Mouse (Mus musculus): ENCODE data around the gene Unc93b1. TPM values are rescaled to one million over a fixed set of nuclear protein-coding genes. Genes with fewer than 3 reads are reported as not detected.
A peak's percentile ranks its signal among the peaks of the same experiment; 100 is the strongest.

The Unc93b1 gene
- total RNA-seq (2017) = 628 and 632 TPM in 2 replicates

DNA sequence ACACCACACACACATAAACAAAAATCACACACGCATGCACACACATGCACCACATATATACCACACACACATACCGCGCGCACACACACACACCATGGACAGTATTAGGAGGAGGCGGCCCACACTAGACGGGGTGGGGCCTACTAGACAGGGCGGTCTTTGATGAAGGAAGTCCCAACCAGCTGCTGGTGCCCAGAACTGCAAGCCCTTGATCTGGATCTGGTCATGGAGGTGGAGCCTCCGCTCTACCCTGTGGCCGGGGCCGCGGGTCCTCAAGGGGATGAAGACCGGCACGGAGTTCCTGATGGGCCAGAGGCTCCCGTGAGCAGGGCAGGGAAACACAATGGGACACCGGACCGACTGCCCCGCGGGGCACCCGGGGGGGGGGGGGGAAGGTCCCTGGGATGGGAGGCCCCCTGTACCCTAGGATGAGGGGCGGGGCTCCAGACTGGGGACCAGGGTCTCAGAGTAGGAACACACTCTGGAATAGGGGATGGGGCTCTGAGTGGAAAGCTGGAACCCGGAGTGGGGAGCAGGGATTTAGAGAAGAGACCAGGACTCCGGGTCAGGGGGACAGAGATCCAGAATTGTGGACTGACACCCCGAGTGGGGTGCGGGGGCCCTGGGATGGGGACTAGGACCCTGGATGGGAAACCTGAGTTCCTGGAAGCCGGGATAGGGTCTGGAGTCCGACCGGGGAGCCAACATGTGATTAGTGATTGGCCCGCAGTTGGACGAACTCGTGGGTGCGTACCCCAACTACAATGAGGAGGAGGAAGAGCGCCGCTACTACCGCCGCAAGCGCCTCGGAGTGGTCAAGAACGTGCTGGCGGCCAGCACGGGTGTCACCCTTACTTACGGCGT, at the start of gene Unc93b1:
Gene Unc93b1 (plus strand): TSS at position 155 of the 864 bp plus-strand sequence.
- peak; percentile 89 for ATAC-seq (ENCODE audit: extremely low read depth, insufficient number of reproducible peaks, low FRiP score, poor library complexity, severe bottlenecking)

DNA sequence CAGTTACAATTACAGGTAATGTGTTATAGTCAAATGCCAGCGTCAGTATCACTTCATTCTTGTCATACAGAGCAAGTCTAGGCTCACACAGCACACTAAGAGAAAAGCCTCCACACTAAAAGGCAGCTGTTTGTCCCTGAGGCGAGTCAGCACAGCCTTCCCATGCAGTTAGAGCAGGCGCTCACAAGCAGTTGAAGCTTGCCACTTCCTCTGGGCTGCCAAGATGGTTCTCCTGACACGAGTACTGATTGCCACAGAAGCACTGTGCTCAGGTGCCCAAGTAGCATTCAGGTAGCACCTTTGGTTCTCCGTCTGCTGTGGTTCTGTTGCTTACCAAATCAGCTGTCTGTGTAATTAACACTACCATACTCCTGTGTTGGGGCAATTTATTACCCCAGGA, 45.9 kb upstream of the Unc93b1 start:
- ATAC-seq (ENCODE audit: extremely low read depth, insufficient number of reproducible peaks, low FRiP score, poor library complexity, severe bottlenecking) = no peak

DNA sequence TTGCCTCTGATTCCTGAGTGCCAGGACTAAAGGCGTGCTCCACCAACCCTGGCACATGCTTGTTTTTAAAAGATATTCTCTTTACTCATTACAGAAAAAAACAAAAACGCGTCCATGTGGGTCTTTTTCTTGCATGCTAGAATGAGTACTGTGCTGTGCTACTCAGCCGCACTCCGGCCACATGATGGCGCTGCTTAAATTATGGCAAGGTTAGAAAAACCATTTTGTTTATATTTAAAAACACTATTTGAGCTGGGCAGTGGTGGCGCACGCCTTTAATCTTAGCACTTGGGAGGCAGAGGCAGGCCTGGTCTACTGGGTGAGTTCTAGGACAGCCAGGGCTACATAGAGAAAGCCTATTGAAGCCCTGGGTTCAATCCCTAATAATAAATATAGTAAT, 44.8 kb upstream of the Unc93b1 start:
- ATAC-seq (ENCODE audit: extremely low read depth, insufficient number of reproducible peaks, low FRiP score, poor library complexity, severe bottlenecking) = no peak

DNA sequence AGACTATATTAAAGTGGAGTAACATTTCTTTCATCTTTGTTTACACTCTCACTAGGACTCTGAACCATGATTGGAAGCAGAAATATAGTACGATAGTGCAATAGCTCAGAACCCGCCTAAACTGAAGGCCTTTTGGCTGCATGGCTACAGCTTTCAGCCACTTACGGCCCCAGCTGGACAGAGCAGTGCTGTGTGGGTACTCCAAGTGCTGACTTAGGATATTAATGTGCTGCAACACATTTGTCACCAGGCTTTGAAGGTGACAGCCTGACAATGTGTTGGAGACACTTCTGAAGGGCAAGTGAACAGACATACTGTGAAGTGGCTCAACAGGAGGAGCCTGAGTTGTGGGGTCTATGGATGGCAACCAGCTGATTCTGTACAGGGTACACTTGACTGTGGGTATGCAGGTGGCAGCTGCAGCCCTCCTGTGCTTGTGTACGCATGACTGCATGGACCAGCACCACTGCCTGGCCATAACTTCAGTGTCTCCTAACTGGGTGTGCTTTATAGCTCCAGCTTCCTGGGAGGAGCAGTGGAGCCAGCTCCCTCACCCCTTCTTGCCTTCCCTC, 41.4 kb upstream of the Unc93b1 start:
- ATAC-seq (ENCODE audit: extremely low read depth, insufficient number of reproducible peaks, low FRiP score, poor library complexity, severe bottlenecking) = no peak

DNA sequence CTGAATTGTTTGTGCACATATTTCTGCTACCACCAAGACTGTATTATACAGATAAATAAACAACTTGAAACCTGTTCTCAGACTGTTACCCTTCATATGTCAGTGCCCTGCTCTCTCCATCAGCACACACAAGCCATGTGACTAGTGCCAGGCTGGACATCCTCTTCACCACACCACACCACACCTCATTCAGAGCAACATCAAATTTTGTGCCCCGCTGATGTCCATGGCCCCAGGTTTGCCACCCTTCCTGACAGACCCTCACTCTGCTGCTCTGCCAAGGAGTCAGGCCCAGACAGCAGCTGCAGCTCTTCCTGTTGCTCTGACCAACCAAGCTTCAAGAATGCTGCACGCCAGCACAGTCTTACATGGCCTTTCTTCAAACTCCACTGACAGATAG, 40.7 kb upstream of the Unc93b1 start:
- ATAC-seq (ENCODE audit: extremely low read depth, insufficient number of reproducible peaks, low FRiP score, poor library complexity, severe bottlenecking) = no peak

DNA sequence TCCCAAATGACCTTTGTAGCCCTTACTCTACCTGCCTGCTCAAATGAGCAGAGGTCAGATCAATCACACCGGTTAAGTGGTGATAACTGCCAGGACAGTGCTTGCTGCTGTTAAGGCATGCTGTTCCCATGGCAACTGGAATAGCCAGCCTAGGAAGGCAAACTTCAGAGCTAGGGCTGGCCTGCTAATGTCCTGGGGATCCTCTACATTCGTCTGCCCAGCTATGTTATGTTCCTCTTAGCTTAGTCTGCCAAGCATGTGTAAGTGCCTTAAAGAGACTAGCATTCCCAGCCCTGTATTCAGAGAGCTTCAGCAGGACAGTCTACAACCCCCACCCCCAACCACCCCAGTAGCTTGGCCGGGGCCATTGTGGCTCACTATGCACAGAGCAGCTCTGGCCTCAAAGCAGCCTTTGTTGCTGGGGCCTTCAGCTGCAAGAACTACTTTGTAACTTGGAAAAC, 39.8 kb upstream of the Unc93b1 start:
- ATAC-seq (ENCODE audit: extremely low read depth, insufficient number of reproducible peaks, low FRiP score, poor library complexity, severe bottlenecking) = no peak

DNA sequence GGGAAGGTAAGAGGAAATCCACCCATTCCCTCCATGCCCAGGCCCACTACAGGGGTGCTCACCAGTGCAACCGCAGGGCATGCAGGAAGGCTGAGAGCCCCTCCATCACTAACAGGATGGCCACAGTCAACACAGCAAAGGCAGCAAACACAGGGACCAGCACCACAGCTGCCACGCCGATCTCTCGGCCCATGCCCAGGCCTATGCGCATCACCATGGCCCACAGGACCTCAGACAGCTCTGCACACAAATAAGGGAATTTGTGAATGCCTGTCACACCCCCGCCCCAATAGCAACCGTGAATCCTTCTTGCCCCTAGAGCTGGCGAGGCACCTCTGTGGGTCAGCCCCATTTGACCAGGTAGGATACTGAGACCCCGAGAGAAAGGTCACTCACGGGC, 38.8 kb upstream of the Unc93b1 start:
- no peak for ATAC-seq (ENCODE audit: extremely low read depth, insufficient number of reproducible peaks, low FRiP score, poor library complexity, severe bottlenecking)

DNA sequence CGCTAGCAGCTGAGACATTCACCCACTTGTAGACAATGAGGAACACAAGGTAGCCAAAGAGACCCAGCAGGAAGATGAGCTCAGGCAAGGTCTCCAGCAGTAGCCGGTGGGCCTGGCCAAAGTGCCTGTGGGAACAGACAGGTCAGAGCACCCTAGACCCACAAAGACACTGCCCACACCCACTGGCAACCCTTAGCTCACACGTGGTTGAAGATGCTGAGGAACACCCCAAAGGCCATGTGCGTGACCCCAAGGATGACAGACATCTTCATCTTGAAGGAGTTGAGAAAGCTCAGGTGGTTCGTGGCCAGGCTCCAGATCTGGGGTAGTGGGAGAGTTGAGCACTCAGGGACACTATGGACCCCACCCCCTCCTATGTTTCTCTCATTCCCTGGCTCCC, 37.4 kb upstream of the Unc93b1 start:
- no peak for ATAC-seq (ENCODE audit: extremely low read depth, insufficient number of reproducible peaks, low FRiP score, poor library complexity, severe bottlenecking)

DNA sequence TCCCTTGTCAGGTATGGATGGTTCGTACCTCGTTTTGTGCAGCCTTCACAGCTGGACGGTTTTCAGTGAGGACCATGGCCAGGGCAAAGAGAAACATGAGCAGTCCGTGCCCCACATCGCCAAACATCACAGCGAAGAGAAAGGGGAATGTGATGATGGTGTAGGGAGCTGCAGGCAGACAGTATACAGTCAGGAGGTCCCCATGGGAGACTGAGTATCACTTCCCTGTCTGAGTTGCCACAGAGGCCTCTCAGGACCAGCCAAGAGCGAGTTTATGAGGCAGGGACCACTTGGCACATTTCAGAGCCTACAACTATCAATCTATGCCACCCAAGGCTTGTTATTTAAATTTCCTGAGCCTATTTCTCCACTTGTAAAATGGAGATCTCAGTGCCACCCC, 36.0 kb upstream of the Unc93b1 start:
- peak; percentile 51 for ATAC-seq (ENCODE audit: extremely low read depth, insufficient number of reproducible peaks, low FRiP score, poor library complexity, severe bottlenecking)

DNA sequence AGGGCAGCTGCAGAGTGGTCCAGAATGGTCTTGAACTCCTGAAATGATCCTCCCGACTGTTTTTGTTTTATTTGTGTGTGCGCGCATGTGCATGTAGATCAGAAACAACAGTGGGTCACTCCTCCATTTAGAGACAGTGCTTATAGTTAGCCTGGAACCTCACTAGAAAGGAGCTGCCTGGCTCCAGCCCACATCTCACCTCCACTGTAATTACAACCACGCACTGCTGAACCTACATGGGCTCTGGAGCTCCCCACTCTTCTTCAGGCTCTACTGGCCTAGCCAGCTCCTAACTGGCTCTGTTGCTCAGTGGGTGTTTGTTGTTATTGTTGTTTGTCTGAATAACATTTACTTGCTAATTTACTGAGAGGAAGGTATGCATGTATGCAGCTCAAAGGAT, 35.4 kb upstream of the Unc93b1 start:
- no peak for ATAC-seq (ENCODE audit: extremely low read depth, insufficient number of reproducible peaks, low FRiP score, poor library complexity, severe bottlenecking)

DNA sequence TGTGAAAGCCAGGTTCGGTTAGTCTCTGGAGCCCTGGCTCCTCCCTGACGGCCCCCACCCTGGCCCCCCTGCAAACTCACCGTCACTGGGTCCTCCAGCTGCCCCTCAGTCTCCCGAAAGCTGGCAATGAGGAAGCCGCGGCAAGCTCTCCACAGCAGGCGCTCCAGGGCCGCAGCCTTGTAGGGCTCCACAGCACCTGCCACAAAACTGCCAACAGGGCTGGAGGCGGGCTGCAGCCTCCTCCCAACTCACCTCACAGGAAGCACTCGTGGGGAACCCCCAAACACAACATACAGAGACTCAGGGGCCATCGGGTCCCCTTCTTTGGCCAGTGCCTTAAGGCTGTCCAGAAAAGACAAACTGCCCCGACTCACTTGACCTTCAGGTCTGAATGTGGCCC, 32.0 kb upstream of the Unc93b1 start:
- ATAC-seq (ENCODE audit: extremely low read depth, insufficient number of reproducible peaks, low FRiP score, poor library complexity, severe bottlenecking) = no peak

DNA sequence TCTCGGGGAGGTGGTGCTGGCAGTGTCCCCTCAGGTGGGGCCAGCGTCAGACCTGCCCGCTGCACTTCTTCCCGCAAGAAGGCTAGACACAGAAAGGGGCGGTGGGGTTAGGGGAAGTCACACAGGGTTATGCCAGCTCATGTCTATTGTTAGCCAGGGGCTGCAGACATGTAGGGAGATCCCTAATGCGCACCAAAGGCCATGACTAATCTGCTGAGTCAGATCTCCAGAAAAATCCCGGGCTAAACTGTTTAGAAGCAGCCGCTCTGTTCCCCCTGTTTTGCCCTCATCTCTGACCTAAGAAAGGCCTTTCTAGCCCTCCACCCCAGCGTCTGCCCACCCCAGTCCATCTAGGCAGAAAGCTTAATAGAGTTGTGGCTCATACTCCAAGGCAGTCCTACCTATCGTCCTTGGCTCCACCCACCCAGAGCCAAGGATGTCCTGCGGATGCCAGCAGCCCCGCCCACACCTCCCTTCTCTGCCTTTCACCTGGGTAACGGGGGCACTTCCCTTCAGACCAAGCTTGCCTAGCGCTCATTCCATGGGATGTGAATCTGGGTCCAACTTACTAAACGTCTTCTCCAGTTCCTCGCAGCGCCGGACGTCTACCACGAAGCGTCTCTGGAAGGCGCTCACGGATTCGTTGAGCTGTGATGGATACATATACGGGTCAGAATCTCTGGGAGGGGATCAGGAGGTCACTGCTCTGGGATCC, 31.2 kb upstream of the Unc93b1 start:
- no peak for ATAC-seq (ENCODE audit: extremely low read depth, insufficient number of reproducible peaks, low FRiP score, poor library complexity, severe bottlenecking)

DNA sequence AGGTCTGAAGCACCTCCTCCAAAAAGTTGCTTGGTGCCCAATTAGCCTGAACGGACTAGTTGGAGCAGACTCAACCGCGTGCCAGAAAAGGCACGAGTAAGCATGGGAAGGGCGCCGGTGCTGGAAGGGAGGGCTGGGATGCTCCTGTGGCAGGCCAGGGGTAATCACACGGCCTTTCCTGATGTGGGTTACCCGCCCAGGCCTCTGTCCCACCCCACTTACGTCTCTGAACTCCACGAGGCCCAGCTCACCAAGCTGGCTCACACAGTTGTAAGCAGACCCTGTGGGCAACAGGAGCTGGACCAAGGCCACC, 30.7 kb upstream of the Unc93b1 start:
- no peak for ATAC-seq (ENCODE audit: extremely low read depth, insufficient number of reproducible peaks, low FRiP score, poor library complexity, severe bottlenecking)

DNA sequence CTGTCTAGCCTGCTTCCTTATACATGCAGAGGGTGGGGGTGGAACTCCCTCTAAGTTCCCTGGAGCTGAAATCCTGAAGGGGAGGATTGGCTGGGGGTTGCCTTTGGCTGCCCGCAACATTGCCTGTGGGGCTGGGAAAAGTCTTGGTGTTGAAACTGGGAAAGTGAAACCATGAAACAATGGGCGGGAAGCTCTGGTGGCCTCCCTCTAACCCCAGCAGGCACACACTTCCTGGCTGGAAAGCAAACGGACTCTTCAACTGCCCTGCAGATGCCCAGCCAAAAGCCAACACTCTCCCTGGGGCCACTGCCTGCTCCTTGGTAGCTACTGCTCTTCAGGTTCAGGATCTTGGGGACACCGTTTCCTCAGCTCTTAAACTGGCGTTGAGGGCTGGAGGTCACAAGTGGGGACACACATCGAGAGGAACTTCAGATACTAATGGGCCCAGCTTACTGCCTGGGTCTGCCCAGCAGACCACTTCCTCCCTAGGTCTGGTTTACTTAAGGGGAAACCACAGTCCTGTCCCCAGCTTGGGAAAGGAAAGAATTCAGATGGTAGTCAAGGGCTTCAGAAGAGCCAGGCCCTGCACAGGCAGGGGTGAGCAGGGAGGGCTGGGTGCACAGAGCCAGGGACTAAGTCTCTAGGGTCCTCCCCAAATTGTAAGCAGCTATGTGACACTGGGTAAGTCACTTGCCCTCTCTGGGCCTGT, 29.6 kb upstream of the Unc93b1 start:
- ATAC-seq (ENCODE audit: extremely low read depth, insufficient number of reproducible peaks, low FRiP score, poor library complexity, severe bottlenecking) = peak; percentile 27; the same call in 1 of the 2 replicates

DNA sequence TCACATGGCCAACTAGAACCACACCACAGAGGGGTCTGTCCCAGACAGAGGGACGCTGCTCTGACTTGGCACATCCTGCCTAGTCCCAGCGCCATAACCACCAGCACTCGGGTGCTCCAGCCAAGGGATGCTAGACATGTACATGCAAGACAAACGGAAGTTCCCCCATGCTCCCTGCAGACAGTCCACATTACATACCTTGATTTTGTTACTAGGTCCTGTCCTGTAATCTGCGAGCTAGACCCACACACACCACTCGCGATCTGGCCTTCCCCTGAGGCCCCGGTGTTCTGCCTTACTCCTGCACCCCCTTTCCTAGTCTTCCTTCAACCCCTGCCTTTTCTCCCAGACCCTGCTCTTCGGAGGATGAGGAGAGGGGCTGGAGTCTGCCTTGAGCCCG, 28.7 kb upstream of the Unc93b1 start:
- ATAC-seq (ENCODE audit: extremely low read depth, insufficient number of reproducible peaks, low FRiP score, poor library complexity, severe bottlenecking) = 0 out of 2 replicates have a peak, but pooled peaks have one; percentile 13

DNA sequence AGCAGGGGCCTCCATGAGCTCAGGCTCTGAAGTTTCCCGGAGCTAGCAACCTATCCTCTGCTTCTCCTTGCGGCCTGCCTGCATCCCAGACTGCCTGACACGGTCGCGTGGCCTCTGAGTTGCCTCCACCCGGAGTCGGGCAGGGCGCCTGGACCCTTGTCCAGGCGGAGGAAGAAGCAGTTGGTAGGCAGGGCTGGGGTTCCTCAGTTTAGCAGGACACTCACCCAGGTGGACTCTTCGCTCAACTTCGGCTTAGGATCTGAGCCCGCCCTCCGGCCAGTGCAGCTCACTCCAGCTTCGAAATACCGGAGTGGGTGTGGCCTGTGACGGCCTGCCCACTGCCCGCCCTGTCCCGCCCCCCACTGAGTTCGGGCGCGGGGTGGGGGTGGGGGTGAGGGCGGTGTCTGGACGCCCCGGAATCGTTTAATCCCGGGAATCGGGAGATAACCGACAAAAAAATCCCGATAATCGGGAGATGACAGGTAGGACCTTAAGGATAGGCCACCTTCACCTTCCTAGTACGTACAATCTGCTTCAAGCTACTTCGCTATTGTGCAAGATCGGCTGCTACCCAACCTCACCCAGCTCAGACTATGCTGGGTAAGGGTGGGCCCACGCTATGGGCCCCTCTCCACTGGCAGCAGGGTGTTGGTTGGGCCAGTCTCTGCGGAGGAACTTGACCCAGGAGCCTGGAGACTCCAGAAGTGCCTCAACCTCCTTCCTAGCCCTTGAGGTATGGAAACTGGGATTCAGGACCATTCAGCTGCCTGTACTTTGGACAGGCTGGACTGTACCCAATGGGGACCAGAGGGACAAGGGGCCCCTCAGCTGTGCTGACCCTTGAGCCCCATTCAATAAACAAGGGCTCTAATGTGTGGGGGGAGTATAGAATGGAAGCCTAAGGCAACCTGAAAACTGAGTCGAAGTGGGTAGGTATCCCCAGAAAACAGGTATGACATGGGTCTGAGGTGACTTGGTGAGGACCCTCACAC, 27.9 kb upstream of the Unc93b1 start, which contains the start of gene Tcirg1:
Gene Tcirg1 (minus strand): TSS at position 339 of the 992 bp plus-strand sequence.
- peak; percentile 57 for ATAC-seq (ENCODE audit: extremely low read depth, insufficient number of reproducible peaks, low FRiP score, poor library complexity, severe bottlenecking)

DNA sequence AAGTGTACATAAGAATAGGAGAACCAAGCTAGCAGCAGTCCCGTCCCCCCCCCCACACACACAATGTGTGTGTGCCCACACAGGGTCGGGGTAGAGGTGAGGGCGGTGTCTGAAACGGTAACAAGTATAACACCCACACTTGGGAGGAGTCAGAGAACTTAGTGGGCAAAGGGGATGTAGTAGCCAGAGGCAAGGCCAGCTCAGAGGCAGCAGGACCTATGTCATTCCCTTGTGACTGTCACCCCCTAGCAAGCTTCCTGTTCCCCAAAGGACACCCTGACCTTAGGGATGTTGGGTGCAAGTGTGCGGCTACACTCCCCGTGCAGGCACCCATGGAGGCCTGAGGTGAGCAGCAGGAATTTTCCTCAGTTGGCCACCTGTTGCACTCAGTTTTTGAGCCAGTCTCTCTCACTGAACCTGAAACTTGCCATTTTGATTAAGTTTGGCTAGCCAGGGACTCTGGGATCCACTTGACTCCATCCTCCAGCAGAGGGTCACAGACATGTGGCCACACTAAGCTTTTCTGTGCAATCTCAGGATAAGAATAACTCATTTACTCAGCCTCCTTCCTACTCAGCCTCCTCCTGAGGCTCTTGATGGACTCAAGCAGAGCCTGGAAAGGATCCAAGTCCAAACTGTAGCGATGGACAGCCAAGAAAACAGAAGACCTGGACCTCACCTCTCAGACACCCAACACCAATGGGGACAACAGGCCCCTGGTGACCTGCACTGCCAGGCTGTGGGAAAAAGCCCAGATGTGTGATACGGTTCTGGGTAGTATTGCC, 26.9 kb upstream of the Unc93b1 start:
- ATAC-seq (ENCODE audit: extremely low read depth, insufficient number of reproducible peaks, low FRiP score, poor library complexity, severe bottlenecking) = no peak

Measured in neutrophil, adult 5-6 weeks (primary cell).